Mouse (Mus musculus) forebrain, embryonic 11.5 days (tissue): ENCODE results near the gene Cldn18. TPM values are rescaled to one million over a fixed set of nuclear protein-coding genes. Genes with fewer than 3 reads are reported as not detected.

ENCODE experiments used
- ATAC-seq: fragments of 200-750 bp; cut with Nextera tagmentation; replicated peaks from 2 replicates; pipeline ENCODE4 v1.8.0; 2017; ENCODE audit warnings: moderate TSS enrichment; ENCODE audit not compliant: low FRiP score
- DNase-seq: peaks from one replicate; pipeline ENCODE4 v3.0.0-alpha.2; 2017; ENCODE audit warnings: low spot score
- H3K27ac ChIP-seq: fragments of 300-500 bp; sonication (generic); 2 replicates; pipeline ENCODE4 v1.5.1; 2014; ENCODE audit warnings: low read depth, low read length
- H3K27me3 ChIP-seq: fragments of 300-500 bp; sonication (generic); 2 replicates; pipeline ENCODE4 v1.6.1; 2014; ENCODE audit warnings: mild to moderate bottlenecking, low read length, mixed read lengths; ENCODE audit not compliant: control insufficient read depth, insufficient read depth
- H3K36me3 ChIP-seq: fragments of 300-500 bp; sonication (generic); 2 replicates; pipeline ENCODE4 v1.6.1; 2014; ENCODE audit warnings: mild to moderate bottlenecking, low read length, moderate library complexity, mixed read lengths; ENCODE audit not compliant: control insufficient read depth, insufficient read depth
- H3K4me1 ChIP-seq: fragments of 300-500 bp; sonication (generic); replicated peaks from 2 replicates; pipeline ENCODE4 v1.6.1; 2014; ENCODE audit warnings: low read length, mixed read lengths; ENCODE audit not compliant: control insufficient read depth, insufficient read depth
- H3K4me2 ChIP-seq: fragments of 300-500 bp; sonication (generic); 2 replicates; pipeline ENCODE4 v1.6.1; 2014; ENCODE audit warnings: low read depth, mild to moderate bottlenecking, low read length, moderate library complexity, mixed read lengths; ENCODE audit not compliant: severe bottlenecking
- H3K4me3 ChIP-seq: fragments of 300-500 bp; sonication (generic); 2 replicates; pipeline ENCODE4 v1.5.1; 2014; ENCODE audit warnings: low read depth, low read length
- H3K9ac ChIP-seq: fragments of 300-500 bp; sonication (generic); 2 replicates; pipeline ENCODE4 v1.6.1; 2014; ENCODE audit warnings: low read length
- H3K9me3 ChIP-seq: fragments of 300-500 bp; sonication (generic); 2 replicates; pipeline ENCODE4 v1.6.1; 2016; ENCODE audit warnings: low read length, mixed read lengths; ENCODE audit not compliant: control insufficient read depth
- WGBS: fragments of 180-500 bp; shearing (Covaris S2); extraction: QIAGEN DNeasy Blood & Tissue Kit; methylation state at CpG from one replicate; pipeline ENCODE4 v1.1.7; 2014; 5-methylcytosine and 5-hydroxymethylcytosine counted together
- polyA plus RNA-seq: library from polyadenylated mRNA; unstranded; fragments of >200 nt; fragmentation: Nextera tagmentation; extraction: Ambion mirVana; gene quantifications from 2 replicates; pipeline ENCODE4 v1.2.1, GENCODE M21; 2014

Cldn18 gene
- polyA plus RNA-seq, 1 experiment from 2014 or later, result not detected

DNA sequence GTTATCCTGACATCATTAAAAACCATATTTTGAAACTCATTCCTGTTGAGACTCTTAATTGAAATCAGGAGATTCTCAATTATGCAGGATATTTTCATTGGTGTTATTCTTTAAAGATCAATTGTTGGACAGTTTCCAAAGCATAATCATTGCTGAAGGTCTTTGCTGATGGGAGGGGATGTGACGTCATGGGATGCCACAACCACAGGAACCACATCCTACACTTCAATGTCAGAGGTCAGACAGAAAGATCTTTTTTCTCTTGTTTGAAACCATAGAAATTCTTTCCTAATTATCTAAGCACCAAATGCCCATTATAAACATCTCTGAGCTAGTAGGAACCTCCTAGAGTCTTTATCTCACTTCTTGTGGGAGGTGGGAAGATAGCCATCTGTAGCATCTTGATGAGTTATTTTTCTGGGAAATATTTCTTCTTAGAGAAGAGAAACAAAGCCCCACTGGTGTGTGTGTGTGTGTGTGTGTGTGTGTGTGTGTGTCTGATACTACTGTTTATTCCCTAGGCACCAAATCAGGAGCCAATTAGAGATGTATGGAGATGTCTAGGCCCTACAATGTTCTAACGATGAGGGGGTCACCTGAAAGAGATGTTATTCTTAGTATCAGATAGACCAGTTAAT lies 17.2 kb downstream of the Cldn18 start:
- H3K4me1 ChIP-seq, result no peaks in the 10 kb centered on the region
- no peak overlapping the region for H3K27ac ChIP-seq
- ATAC-seq (no peak), DNase-seq (no peak)
- H3K9ac ChIP-seq, result no peak overlapping the region
- H3K36me3 ChIP-seq, result no peaks in the 10 kb centered on the region
- no peak overlapping the region for H3K4me2 ChIP-seq
- no peaks in the 10 kb centered on the region for H3K9me3 ChIP-seq
- 81% methylated on average over 2 of the region's 2 CpGs for WGBS
- H3K27me3 ChIP-seq, result no peaks in the 10 kb centered on the region
- no peak overlapping the region for H3K4me3 ChIP-seq

DNA sequence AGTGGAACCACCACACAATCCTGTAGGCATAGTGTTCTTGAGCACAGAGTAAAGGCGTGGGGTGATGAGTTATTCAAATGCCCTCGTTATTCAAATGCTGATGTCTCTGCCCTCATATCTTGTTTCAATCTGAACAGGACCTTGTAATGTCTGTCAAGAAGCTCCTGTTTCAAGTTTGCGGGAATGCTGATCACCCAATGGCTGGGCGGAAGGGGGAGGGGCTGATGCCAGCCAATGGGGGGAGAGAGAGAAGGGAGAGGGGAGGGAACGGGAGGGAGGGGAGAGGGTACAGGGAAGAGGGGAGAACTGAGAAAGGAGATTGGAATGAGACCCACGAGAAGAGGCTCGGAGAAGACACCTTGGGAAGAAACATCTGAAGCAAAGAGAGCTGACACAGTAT lies 22.1 kb downstream of the Cldn18 start:
- 76% methylated on average over 7 of the region's 7 CpGs for WGBS

DNA sequence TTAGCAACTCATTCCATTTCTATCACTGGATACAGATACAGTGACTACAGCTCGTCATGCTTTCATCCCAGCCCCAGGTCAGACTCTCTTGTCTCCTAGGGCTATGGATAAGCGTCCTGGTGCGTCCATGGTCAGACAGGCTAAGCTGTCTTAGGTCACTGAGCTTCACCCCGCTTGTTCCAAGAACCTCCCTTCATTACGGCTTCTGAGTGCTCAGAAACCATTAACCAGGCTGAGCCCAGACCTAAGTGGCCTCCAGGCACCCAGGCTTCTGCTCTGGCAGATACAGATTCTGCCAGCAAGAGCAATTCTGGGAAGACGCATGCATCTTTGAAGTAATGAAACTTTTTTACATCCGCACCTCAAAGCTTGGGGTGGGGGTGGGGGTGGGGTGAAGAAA lies 26.7 kb downstream of the Cldn18 start:
- H3K36me3 ChIP-seq, result no peaks in the 10 kb centered on the region
- no peaks in the 10 kb centered on the region for H3K27me3 ChIP-seq
- H3K9ac ChIP-seq, result no peak overlapping the region
- 87% methylated on average over 7 of the region's 7 CpGs for WGBS
- ATAC-seq, result no peak
- H3K4me2 ChIP-seq, result no peak overlapping the region
- no peak overlapping the region for H3K27ac ChIP-seq
- no peak for DNase-seq
- H3K4me3 ChIP-seq, result no peak overlapping the region
- H3K9me3 ChIP-seq, result no peaks in the 10 kb centered on the region
- H3K4me1 ChIP-seq, result no peaks in the 10 kb centered on the region

More for the DNA sequence above, 22.1 kb downstream of the Cldn18 start:
- DNase-seq, result no peak
- no peak overlapping the region for H3K9ac ChIP-seq
- no peaks in the 10 kb centered on the region for H3K4me1 ChIP-seq
- H3K27me3 ChIP-seq, result no peaks in the 10 kb centered on the region
- no peaks in the 10 kb centered on the region for H3K36me3 ChIP-seq
- ATAC-seq, result no peak
- H3K4me3 ChIP-seq, result no peak overlapping the region
- no peak overlapping the region for H3K27ac ChIP-seq
- no peak overlapping the region for H3K4me2 ChIP-seq
- no peaks in the 10 kb centered on the region for H3K9me3 ChIP-seq

DNA sequence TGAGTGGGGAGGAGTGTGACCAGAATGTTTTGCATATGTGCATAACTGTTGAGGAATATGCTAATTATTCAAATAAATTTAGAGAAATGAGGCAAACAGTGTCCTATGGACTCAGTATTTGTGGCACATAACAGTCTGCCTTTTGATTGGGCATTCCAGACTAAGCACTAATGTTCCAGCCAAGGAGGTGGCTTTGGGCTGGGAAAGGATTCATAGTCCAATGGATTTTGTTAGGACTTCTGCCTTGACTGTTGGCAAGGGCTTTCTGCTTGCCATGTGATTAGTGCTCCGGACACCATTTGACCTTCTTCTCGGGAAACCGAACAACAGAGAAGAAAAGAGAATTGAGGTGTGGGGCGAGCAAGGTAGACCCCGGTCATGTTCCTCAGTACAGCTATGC lies 27.3 kb downstream of the Cldn18 start:
- 92% methylated on average over 5 of the region's 5 CpGs for WGBS
- no peak overlapping the region for H3K4me2 ChIP-seq
- DNase-seq, result no peak
- H3K4me1 ChIP-seq, result no peaks in the 10 kb centered on the region
- H3K9me3 ChIP-seq, result no peaks in the 10 kb centered on the region
- no peak overlapping the region for H3K27ac ChIP-seq
- no peaks in the 10 kb centered on the region for H3K36me3 ChIP-seq
- no peaks in the 10 kb centered on the region for H3K27me3 ChIP-seq
- no peak overlapping the region for H3K9ac ChIP-seq
- no peak overlapping the region for H3K4me3 ChIP-seq
- ATAC-seq, result no peak

DNA sequence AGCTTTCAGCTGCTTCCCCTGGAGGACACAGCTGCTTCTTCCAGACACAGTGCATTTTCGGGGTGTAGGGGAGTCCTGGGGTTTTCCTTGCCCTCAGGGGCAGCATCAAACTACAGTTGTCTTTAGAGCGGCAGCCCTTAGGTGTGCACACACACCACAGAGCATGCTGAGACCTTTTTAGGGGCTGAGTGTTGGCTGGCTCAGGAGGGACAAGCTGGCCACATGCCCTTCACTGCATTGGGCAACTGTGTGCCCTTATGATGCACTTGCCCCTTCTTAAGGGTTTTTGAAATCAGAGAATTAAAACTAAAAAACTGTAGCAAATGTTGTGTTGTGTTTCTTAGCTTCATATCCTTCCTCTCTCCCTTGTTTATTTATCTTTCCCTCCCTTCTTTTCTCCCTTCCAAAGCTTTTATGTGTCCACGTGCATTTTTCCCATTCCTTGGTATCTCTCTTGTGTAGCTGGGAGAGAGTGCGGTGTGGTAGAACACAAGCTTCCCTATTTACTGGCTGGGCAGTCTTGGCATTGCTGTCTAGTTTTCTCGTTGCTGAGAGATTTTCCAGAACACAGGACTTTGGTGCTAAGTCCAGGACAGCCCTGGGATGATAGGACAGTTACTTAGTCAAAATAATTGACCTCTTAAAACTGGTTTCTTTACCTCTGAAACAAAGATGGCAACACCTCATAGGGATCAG lies 31.4 kb downstream of the Cldn18 start:
- 82% methylated on average over 5 of the region's 5 CpGs for WGBS

DNA sequence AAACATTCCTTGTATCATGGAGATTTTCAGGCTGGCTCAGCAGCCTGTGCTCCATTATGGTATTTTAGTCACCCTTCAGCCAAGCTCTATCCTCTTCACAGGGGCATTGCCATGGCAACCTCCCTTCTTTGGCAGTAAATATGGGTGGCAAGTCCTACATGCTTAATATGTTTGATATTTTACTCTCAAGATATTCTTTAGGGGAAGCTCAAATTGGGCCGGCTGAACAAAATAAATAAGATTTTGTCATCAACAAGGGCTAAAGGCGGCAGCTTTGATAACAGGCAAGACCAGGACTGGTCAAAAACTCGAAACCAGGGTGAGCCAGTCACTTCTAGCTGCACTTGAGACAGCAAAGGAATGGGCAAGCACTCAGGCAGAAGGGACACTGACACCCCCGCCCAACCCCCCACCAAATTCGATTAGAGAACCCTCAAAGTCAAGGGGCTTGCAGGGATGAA lies 32.0 kb downstream of the Cldn18 start:
- WGBS, result 78% methylated on average over 5 of the region's 5 CpGs
- no peaks in the 10 kb centered on the region for H3K36me3 ChIP-seq
- no peak overlapping the region for H3K4me3 ChIP-seq
- no peaks in the 10 kb centered on the region for H3K4me1 ChIP-seq
- H3K9me3 ChIP-seq, result no peaks in the 10 kb centered on the region
- no peak for ATAC-seq
- no peak for DNase-seq
- no peak overlapping the region for H3K4me2 ChIP-seq
- H3K27ac ChIP-seq, result no peak overlapping the region
- H3K9ac ChIP-seq, result no peak overlapping the region
- H3K27me3 ChIP-seq, result no peaks in the 10 kb centered on the region

More for the DNA sequence above, 31.4 kb downstream of the Cldn18 start:
- ATAC-seq (no peak), DNase-seq (no peak)
- no peaks in the 10 kb centered on the region for H3K4me1 ChIP-seq
- no peak overlapping the region for H3K4me2 ChIP-seq
- H3K9ac ChIP-seq, result no peak overlapping the region
- H3K4me3 ChIP-seq, result no peak overlapping the region
- no peaks in the 10 kb centered on the region for H3K27me3 ChIP-seq
- H3K9me3 ChIP-seq, result no peaks in the 10 kb centered on the region
- H3K36me3 ChIP-seq, result no peaks in the 10 kb centered on the region
- H3K27ac ChIP-seq, result no peak overlapping the region

DNA sequence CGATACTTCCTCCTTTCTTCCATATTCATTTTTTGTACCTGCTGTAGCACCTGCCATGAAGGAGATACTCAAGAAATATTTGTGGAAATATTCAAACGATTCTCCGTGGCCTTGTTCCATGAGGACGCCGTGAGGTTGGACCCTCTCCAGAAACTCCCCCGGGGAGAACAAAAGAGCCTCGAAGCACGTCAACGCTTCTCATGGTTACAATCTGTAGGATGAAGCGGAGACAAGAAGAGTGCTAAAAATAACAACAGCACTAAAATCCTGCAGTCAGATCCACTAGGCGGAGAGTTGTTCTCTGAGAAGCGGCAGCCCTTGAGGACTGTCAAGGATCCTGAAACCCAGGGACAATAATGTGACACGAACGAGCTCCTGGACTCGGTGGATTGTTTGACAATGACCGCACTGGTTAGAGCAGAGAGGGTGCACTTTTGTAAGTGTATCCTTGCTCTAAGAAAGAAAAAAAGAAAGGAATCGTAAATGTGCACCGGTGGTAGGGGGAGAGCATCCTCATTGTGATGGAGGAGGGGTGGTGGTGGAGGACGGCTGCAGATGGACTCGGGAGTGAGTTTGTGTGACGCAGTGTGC lies 35.0 kb downstream of the Cldn18 start:
- H3K4me1 ChIP-seq, result no peaks in the 10 kb centered on the region
- no peak overlapping the region for H3K4me3 ChIP-seq
- no peak overlapping the region for H3K4me2 ChIP-seq
- no peaks in the 10 kb centered on the region for H3K9me3 ChIP-seq
- ATAC-seq (no peak), DNase-seq (no peak)
- H3K36me3 ChIP-seq, result no peaks in the 10 kb centered on the region
- H3K9ac ChIP-seq, result no peak overlapping the region
- H3K27ac ChIP-seq, result no peak overlapping the region
- H3K27me3 ChIP-seq, result no peaks in the 10 kb centered on the region
- WGBS, result 91% methylated on average over 21 of the region's 21 CpGs

DNA sequence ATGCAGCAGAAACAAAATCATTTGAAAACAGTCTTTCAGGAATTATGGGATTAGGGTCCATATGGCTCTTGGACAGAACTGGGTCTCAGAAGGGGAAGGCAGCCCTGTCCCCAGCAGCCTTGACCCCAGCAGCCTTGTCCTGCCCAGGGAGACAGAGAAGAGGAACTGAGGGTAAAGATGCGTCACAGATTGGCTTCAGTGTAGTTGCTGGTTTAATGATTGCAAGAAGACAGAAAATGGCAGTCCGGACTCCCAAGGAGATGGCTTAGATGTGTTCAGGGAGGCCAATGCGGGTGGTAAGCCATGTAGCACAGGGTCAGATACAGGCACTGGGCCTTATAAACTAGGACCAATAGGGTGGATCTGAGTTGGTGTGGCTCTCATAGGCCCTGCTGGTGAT lies 41.4 kb downstream of the Cldn18 start:
- Histone ChIP-seq H3K36me3 (no peaks in the 10 kb centered on the region), H3K4me1 (no peaks in the 10 kb centered on the region), H3K4me3 (no peak overlapping the region), H3K9ac (no peak overlapping the region), H3K27ac (no peak overlapping the region), H3K27me3 (no peaks in the 10 kb centered on the region), H3K9me3 (no peaks in the 10 kb centered on the region), H3K4me2 (no peak overlapping the region)
- no peak for ATAC-seq
- no peak for DNase-seq
- WGBS, result 92% methylated on average over 3 of the region's 3 CpGs
